Mouse (Mus musculus) lung, embryonic 16.5 days (tissue): Measurements from ENCODE around the gene BC034090. TPM values are rescaled to one million over a fixed set of nuclear protein-coding genes. Genes with fewer than 3 reads are reported as not detected.

Experiments
- ATAC-seq: fragments of 200-750 bp; cut with Nextera tagmentation; 2 replicates; pipeline ENCODE4 v1.8.0; 2017; ENCODE audit warnings: low read depth, mild to moderate bottlenecking, moderate library complexity
- H3K27ac ChIP-seq: fragments of 300-500 bp; sonication (generic); 2 replicates; pipeline ENCODE4 v1.5.1; 2014; ENCODE audit warnings: mild to moderate bottlenecking, control low read depth, low read length
- H3K27me3 ChIP-seq: fragments of 300-500 bp; sonication (generic); 2 replicates; pipeline ENCODE4 v1.6.1; 2014; ENCODE audit warnings: low read depth, low read length, mixed read lengths; ENCODE audit not compliant: control insufficient read depth, insufficient read depth
- H3K36me3 ChIP-seq: fragments of 300-500 bp; sonication (generic); 2 replicates; pipeline ENCODE4 v1.6.1; 2014; ENCODE audit warnings: low read length; ENCODE audit not compliant: control insufficient read depth, insufficient read depth
- H3K4me1 ChIP-seq: fragments of 300-500 bp; sonication (generic); replicated peaks from 2 replicates; pipeline ENCODE4 v1.6.1; 2014; ENCODE audit warnings: low read length, mixed read lengths; ENCODE audit not compliant: control insufficient read depth, insufficient read depth
- H3K4me2 ChIP-seq: fragments of 300-500 bp; sonication (generic); 2 replicates; pipeline ENCODE4 v1.6.1; 2014; ENCODE audit warnings: low read depth, low read length, control low read depth
- H3K4me3 ChIP-seq: fragments of 300-500 bp; sonication (generic); 2 replicates; pipeline ENCODE4 v1.5.1; 2014; ENCODE audit warnings: mild to moderate bottlenecking, low read length, control low read depth
- H3K9ac ChIP-seq: fragments of 300-500 bp; sonication (generic); 2 replicates; pipeline ENCODE4 v1.6.1; 2014; ENCODE audit warnings: low read length, control low read depth
- H3K9me3 ChIP-seq: fragments of 300-500 bp; sonication (generic); 2 replicates; pipeline ENCODE4 v1.6.1; 2016; ENCODE audit warnings: low read length; ENCODE audit not compliant: control insufficient read depth
- WGBS: fragments of 180-500 bp; shearing (Covaris S2); extraction: QIAGEN DNeasy Blood & Tissue Kit; methylation state at CpG from one replicate; pipeline ENCODE4 v1.1.7; 2014; 5-methylcytosine and 5-hydroxymethylcytosine counted together
- polyA plus RNA-seq: library from polyadenylated mRNA; unstranded; fragments of >200 nt; fragmentation: Nextera tagmentation; extraction: Ambion mirVana; gene quantifications from 2 replicates; pipeline ENCODE4 v1.2.1, GENCODE M21; 2015

BC034090 gene
- polyA plus RNA-seq, 1 experiment from 2014 or later: 4.4 TPM

- 30% methylated on average over 5 of the region's 5 CpGs for WGBS
- Histone ChIP-seq H3K4me2 (no peak overlapping the region), H3K27me3 (peaks cover 4% of the 10 kb centered on the region; the same call in 1 of the 2 replicates), H3K27ac (no peak overlapping the region), H3K36me3 (no peaks in the 10 kb centered on the region), H3K9me3 (no peaks in the 10 kb centered on the region), H3K4me1 (peaks cover 4% of the 10 kb centered on the region; the same call in 1 of the 2 replicates), H3K4me3 (no peak overlapping the region), H3K9ac (no peak overlapping the region)
- no peak for ATAC-seq
These were observed 3.8 kb upstream of the BC034090 start for GRCm38 (mm10) chr1:155248041-155248440.

DNA sequence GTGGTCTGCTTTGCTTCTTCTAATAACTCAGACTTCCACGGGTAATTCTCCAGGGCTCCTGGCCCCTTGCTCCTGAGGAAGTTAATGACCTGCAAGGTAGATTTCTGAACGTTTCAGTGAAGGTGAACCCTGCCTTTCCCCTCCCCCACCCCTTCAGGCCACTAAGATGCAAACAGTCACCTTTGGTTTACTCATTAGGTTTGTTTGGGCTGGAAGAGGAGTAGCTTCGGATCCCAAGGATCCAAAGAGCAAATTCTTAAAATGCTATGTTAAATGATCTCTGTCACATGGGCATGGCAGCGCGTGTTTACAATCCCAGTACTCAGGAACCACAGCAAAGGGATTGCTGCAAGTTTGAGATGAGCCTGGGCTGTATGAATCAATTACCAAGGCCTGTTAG, 3.2 kb upstream of the BC034090 start:
- no peak for ATAC-seq
- H3K9me3 ChIP-seq: no peaks in the 10 kb centered on the region
- peaks cover 4% of the 10 kb centered on the region; the same call in 1 of the 2 replicates for H3K4me1 ChIP-seq
- H3K27ac ChIP-seq: no peak overlapping the region
- no peak overlapping the region for H3K4me3 ChIP-seq
- H3K4me2 ChIP-seq: no peak overlapping the region
- no peaks in the 10 kb centered on the region for H3K36me3 ChIP-seq
- H3K27me3 ChIP-seq: peaks cover 4% of the 10 kb centered on the region; the same call in 1 of the 2 replicates
- H3K9ac ChIP-seq: no peak overlapping the region
- whole genome bisulfite sequencing: 17% methylated on average over 5 of the region's 5 CpGs

- ATAC-seq: no peak
- peaks cover 4% of the 10 kb centered on the region; the same call in 1 of the 2 replicates for H3K27me3 ChIP-seq
- no peak overlapping the region for H3K27ac ChIP-seq
- H3K9me3 ChIP-seq: no peaks in the 10 kb centered on the region
- no peak overlapping the region for H3K9ac ChIP-seq
- H3K36me3 ChIP-seq: no peaks in the 10 kb centered on the region
- WGBS: 75% methylated on average over 7 of the region's 7 CpGs
- no peak overlapping the region for H3K4me3 ChIP-seq
- peaks cover 4% of the 10 kb centered on the region; the same call in 1 of the 2 replicates for H3K4me1 ChIP-seq
- H3K4me2 ChIP-seq: peak overlapping the region; percentile 84
These were observed 1.3 kb upstream of the BC034090 start for GRCm38 (mm10) chr1:155245516-155245915.

GRCm38 (mm10) chr1:155244771-155245211, 547 bp upstream of the BC034090 start:
- Histone ChIP-seq H3K4me3 (peak overlapping the region; percentile 67), H3K36me3 (no peaks in the 10 kb centered on the region), H3K9me3 (no peaks in the 10 kb centered on the region), H3K27me3 (peaks cover 4% of the 10 kb centered on the region; the same call in 1 of the 2 replicates), H3K9ac (peak overlapping the region; percentile 73), H3K4me1 (peaks cover 4% of the 10 kb centered on the region; the same call in 1 of the 2 replicates), H3K4me2 (peak overlapping the region; percentile 84), H3K27ac (peak overlapping the region; percentile 74)
- peak; percentile 29 for ATAC-seq
- WGBS: 3% methylated on average over 27 of the region's 29 CpGs

DNA sequence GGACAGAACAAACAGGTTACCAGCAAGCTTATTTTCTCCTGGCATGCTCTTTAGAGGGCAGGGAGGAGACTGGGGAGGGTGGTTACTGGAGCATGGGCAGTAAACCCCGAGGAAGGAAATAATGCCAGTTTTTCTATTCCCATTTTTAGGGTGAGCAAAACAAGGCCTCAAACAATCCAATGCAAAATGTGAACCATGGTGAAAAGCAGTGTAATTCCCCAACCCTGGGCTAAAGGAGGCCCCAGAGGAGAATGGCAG, 1.8 kb downstream of the BC034090 start:
- Histone ChIP-seq H3K4me2 (no peak overlapping the region), H3K27ac (no peak overlapping the region), H3K4me1 (peaks cover 4% of the 10 kb centered on the region; the same call in 1 of the 2 replicates), H3K27me3 (peaks cover 4% of the 10 kb centered on the region; the same call in 1 of the 2 replicates), H3K4me3 (no peak overlapping the region), H3K36me3 (no peaks in the 10 kb centered on the region), H3K9me3 (no peaks in the 10 kb centered on the region), H3K9ac (no peak overlapping the region)
- ATAC-seq: no peak
- WGBS: 75% methylated on average over 1 of the region's 1 CpGs

- Histone ChIP-seq H3K9me3 (no peaks in the 10 kb centered on the region), H3K4me3 (no peak overlapping the region), H3K27ac (no peak overlapping the region), H3K4me2 (no peak overlapping the region), H3K36me3 (no peaks in the 10 kb centered on the region), H3K9ac (no peak overlapping the region), H3K27me3 (peaks cover 4% of the 10 kb centered on the region; the same call in 1 of the 2 replicates), H3K4me1 (peaks cover 4% of the 10 kb centered on the region; the same call in 1 of the 2 replicates)
- no peak for ATAC-seq
- WGBS: 80% methylated on average over 12 of the region's 12 CpGs
These were observed 2.4 kb downstream of the BC034090 start for GRCm38 (mm10) chr1:155241701-155242487.

DNA sequence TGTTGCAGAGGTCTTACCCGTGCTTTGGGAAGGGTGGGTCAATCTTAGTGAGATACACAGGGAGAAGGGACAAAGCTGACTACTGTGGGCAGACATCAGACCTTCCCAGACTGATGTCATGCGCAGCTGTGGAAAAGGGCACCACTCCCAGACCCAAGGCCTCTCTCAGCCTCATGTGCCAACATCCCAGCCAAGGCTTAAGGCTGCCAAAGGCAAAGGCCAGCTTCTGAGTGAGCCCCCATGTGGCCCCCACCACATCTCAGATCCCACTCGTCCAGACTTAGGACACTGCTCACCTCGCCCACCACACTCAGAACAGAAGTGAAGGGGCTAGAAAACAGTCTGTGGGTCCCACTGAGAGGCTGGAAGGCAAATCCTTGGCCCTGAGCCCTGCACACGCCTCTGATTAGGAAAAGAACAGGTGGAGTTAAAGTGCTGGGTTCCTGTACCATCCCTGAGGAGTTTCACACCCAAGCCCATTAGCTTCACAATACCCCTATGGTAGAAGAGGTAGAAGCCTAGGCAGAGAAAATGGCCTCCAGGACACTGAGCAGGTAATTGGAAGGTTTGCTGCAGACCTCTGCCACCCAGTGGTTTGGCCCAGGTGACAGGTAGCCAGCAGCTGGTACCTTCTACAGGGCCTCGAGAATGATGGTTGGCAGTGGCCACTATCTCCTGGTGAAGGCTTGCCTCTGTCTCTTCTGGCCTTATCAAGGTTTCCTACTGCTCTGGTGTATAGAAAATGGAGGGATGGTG, 4.1 kb downstream of the BC034090 start:
- Histone ChIP-seq H3K9me3 (no peaks in the 10 kb centered on the region), H3K27ac (no peak overlapping the region), H3K9ac (no peak overlapping the region), H3K4me1 (peaks cover 13% of the 10 kb centered on the region), H3K36me3 (no peaks in the 10 kb centered on the region), H3K4me2 (no peak overlapping the region), H3K4me3 (no peak overlapping the region), H3K27me3 (peaks cover 4% of the 10 kb centered on the region; the same call in 1 of the 2 replicates)
- ATAC-seq: no peak
- 74% methylated on average over 6 of the region's 6 CpGs for WGBS

DNA sequence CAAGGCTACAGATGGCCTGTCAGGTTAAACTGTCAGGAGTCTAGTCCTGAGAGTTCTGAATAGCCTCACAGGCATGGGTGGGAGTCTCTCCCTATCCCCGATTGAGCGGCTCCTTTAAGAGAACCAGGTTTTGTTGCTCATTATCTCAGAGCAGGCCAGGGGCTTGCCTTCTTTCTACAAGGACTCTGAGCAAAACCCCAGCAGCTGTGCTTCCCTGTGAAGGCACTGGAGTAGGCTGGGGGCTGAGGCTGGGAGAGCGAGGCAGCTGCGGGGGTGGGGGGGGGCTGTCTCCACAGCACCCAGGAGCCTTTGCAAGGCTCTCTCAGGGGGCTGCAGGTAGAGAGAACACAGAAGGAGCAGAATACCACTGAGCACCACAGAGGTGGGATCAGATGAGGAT, 5.1 kb downstream of the BC034090 start:
- no peak overlapping the region for H3K4me2 ChIP-seq
- 84% methylated on average over 4 of the region's 4 CpGs for WGBS
- no peaks in the 10 kb centered on the region for H3K36me3 ChIP-seq
- H3K27me3 ChIP-seq: no peaks in the 10 kb centered on the region; the same call in 1 of the 2 replicates
- no peak overlapping the region for H3K4me3 ChIP-seq
- no peak overlapping the region for H3K27ac ChIP-seq
- no peak overlapping the region for H3K9ac ChIP-seq
- H3K4me1 ChIP-seq: peaks cover 14% of the 10 kb centered on the region
- ATAC-seq: no peak
- H3K9me3 ChIP-seq: no peaks in the 10 kb centered on the region

DNA sequence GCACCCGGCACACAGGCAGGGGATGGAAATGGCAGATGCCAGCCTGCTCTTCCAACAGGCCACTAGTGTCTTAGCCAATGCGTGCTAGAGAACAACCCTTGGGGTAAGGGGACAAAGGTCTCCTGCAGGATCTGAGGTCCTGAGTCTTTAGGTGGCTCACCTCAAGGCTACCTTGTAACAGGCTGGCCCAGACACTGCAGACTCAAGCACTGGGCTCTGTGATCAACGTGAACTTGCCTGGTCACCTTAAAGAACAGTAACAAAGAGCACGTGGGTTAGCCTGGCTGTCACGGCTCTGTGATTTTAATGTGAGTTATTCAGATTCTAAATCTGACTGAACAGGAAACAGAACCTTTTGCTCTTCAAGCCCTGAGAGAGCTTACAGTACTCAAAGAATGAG, 6.1 kb downstream of the BC034090 start:
- Histone ChIP-seq H3K27me3 (no peaks in the 10 kb centered on the region), H3K27ac (no peak overlapping the region), H3K9ac (no peak overlapping the region), H3K4me3 (no peak overlapping the region), H3K4me2 (no peak overlapping the region), H3K4me1 (peaks cover 20% of the 10 kb centered on the region), H3K36me3 (no peaks in the 10 kb centered on the region), H3K9me3 (no peaks in the 10 kb centered on the region)
- ATAC-seq: no peak
- 89% methylated on average over 5 of the region's 5 CpGs for WGBS
